Comparison of ENCODE assay signal across 8 mouse cellular contexts in genomic region chr3:96360214-96360536, GRCm38 (mm10).
DNase-seq lines count a peak whose midpoint lies in the region; ATAC-seq lines count a peak whose summit lies in the region.
"Not testable (repeated sequence)": the region's sequence is repeated elsewhere in the genome, so short reads cannot be mapped to it uniquely, and the experiment has no call there.

No protein-coding gene starts in this region.

- not testable (repeated sequence) for H3K9ac ChIP-seq in forebrain, embryonic 13.5 days; heart, embryonic 12.5 days; intestine, embryonic 14.5 days (ENCODE audit: low read length); limb, embryonic 11.5 days (ENCODE audit: low read length); liver, embryonic 15.5 days; midbrain, embryonic 11.5 days (ENCODE audit: low read length); neural tube, embryonic 13.5 days

- WGBS in forebrain, embryonic 13.5 days: 0% methylated on average over 2 of the region's 21 CpGs
- WGBS in heart, embryonic 12.5 days: 17% methylated on average over 2 of the region's 21 CpGs
- 14% methylated on average over 1 of the region's 21 CpGs for WGBS in intestine, embryonic 14.5 days
- no CpG with 5 or more reads among the region's 21 CpGs for WGBS in limb, embryonic 11.5 days
- WGBS in liver, embryonic 15.5 days (ENCODE audit: insufficient replicate concordance): 7% methylated on average over 2 of the region's 21 CpGs
- 6% methylated on average over 2 of the region's 21 CpGs for whole genome bisulfite sequencing in midbrain, embryonic 11.5 days
- 0% methylated on average over 2 of the region's 21 CpGs for WGBS in neural tube, embryonic 13.5 days

- H3K9me3 ChIP-seq in forebrain, embryonic 13.5 days (replicated peaks); heart, embryonic 12.5 days (replicated peaks); intestine, embryonic 14.5 days (ENCODE audit: control insufficient read depth, low read length); limb, embryonic 11.5 days (ENCODE audit: control insufficient read depth, low read length); liver, embryonic 15.5 days (replicated peaks); midbrain, embryonic 11.5 days (ENCODE audit: control insufficient read depth, low read length); neural tube, embryonic 13.5 days: not testable (repeated sequence)

- not testable (repeated sequence) for DNase-seq in intestine, embryonic 14.5 days (ENCODE audit: low spot score); limb, embryonic 11.5 days (ENCODE audit: low spot score); midbrain, embryonic 11.5 days (ENCODE audit: low spot score, missing footprints)

- H3K36me3 ChIP-seq in forebrain, embryonic 13.5 days (ENCODE audit: poor library complexity, severe bottlenecking); heart, embryonic 12.5 days; intestine, embryonic 14.5 days (ENCODE audit: control insufficient read depth, insufficient read depth, low read length); limb, embryonic 11.5 days (ENCODE audit: control insufficient read depth, insufficient read depth, low read length); liver, embryonic 15.5 days (replicated peaks); midbrain, embryonic 11.5 days (ENCODE audit: control insufficient read depth, insufficient read depth, low read length); neural tube, embryonic 13.5 days: not testable (repeated sequence)

- not testable (repeated sequence) for H3K4me1 ChIP-seq in forebrain, embryonic 13.5 days; heart, embryonic 12.5 days (replicated peaks); intestine, embryonic 14.5 days (replicated peaks; ENCODE audit: control insufficient read depth, insufficient read depth, low read length); limb, embryonic 11.5 days (ENCODE audit: control insufficient read depth, insufficient read depth, low read length); liver, embryonic 15.5 days (replicated peaks); midbrain, embryonic 11.5 days (ENCODE audit: control insufficient read depth, insufficient read depth, low read length); neural tube, embryonic 13.5 days (replicated peaks)

- not testable (repeated sequence) for H3K27ac ChIP-seq in forebrain, embryonic 13.5 days; heart, embryonic 12.5 days (ENCODE audit: poor library complexity, severe bottlenecking); intestine, embryonic 14.5 days (ENCODE audit: low read depth); limb, embryonic 11.5 days (replicated peaks; ENCODE audit: low read depth, low read length); liver, embryonic 15.5 days (replicated peaks); midbrain, embryonic 11.5 days (ENCODE audit: low read depth, low read length); neural tube, embryonic 13.5 days (replicated peaks)

- H3K4me3 ChIP-seq in forebrain, embryonic 13.5 days; heart, embryonic 12.5 days; intestine, embryonic 14.5 days (ENCODE audit: low read depth, low read length); limb, embryonic 11.5 days (ENCODE audit: low read depth, low read length); liver, embryonic 15.5 days (replicated peaks); midbrain, embryonic 11.5 days (ENCODE audit: low read depth, low read length); neural tube, embryonic 13.5 days: not testable (repeated sequence)

- H3K27me3 ChIP-seq in forebrain, embryonic 13.5 days: peaks cover 27% of the 10 kb centered on the region
- H3K27me3 ChIP-seq in heart, embryonic 12.5 days (replicated peaks): peaks cover 21% of the 10 kb centered on the region
- peaks cover 16% of the 10 kb centered on the region for H3K27me3 ChIP-seq in intestine, embryonic 14.5 days (replicated peaks; ENCODE audit: control insufficient read depth, insufficient read depth, low read length)
- H3K27me3 ChIP-seq in limb, embryonic 11.5 days (ENCODE audit: control insufficient read depth, insufficient read depth, low read length); midbrain, embryonic 11.5 days (ENCODE audit: control insufficient read depth, insufficient read depth, low read length): not testable (repeated sequence)
- peaks cover 24% of the 10 kb centered on the region for H3K27me3 ChIP-seq in liver, embryonic 15.5 days
- H3K27me3 ChIP-seq in neural tube, embryonic 13.5 days: peaks cover 19% of the 10 kb centered on the region

- ATAC-seq in common myeloid progenitor, adult 5-6 weeks (replicated peaks; ENCODE audit: low read depth, poor library complexity, severe bottlenecking): 0 out of 2 replicates have a peak, but pooled peaks have one; percentile 36
- ATAC-seq in forebrain, embryonic 13.5 days: peak; percentile 66; the same call in 1 of the 2 replicates
- peak; percentile 63; the same call in 1 of the 2 replicates for ATAC-seq in heart, embryonic 12.5 days (ENCODE audit: insufficient number of reproducible peaks, low FRiP score)
- ATAC-seq in intestine, embryonic 14.5 days (replicated peaks; ENCODE audit: low FRiP score, low TSS enrichment, low read depth): peak; percentile 89
- ATAC-seq in limb, embryonic 11.5 days (ENCODE audit: insufficient number of reproducible peaks, low FRiP score, low TSS enrichment, low read depth): peak; percentile 86
- peak; percentile 69 for ATAC-seq in liver, embryonic 15.5 days (ENCODE audit: insufficient read depth)
- peak; percentile 94 for ATAC-seq in midbrain, embryonic 11.5 days (ENCODE audit: low FRiP score)
- ATAC-seq in neural tube, embryonic 13.5 days (ENCODE audit: low read depth): peak; percentile 87

- not testable (repeated sequence) for H3K4me2 ChIP-seq in forebrain, embryonic 13.5 days; heart, embryonic 12.5 days; intestine, embryonic 14.5 days (ENCODE audit: low read length); limb, embryonic 11.5 days (ENCODE audit: low read depth, severe bottlenecking); liver, embryonic 15.5 days; midbrain, embryonic 11.5 days; neural tube, embryonic 13.5 days

Comparison
In these comparisons a context has a peak if more than half of its experiments do, and no peak if none do; other contexts are left out.
1. ATAC-seq: peak in every context shown above with its lines; median percentile 94 in midbrain, embryonic 11.5 days; 89 in intestine, embryonic 14.5 days; 87 in neural tube, embryonic 13.5 days; 86 in limb, embryonic 11.5 days; 69 in liver, embryonic 15.5 days; 66 in forebrain, embryonic 13.5 days; 63 in heart, embryonic 12.5 days; 36 in common myeloid progenitor, adult 5-6 weeks.